Mouse (Mus musculus): ENCODE results near the gene Rcsd1.

DNA sequence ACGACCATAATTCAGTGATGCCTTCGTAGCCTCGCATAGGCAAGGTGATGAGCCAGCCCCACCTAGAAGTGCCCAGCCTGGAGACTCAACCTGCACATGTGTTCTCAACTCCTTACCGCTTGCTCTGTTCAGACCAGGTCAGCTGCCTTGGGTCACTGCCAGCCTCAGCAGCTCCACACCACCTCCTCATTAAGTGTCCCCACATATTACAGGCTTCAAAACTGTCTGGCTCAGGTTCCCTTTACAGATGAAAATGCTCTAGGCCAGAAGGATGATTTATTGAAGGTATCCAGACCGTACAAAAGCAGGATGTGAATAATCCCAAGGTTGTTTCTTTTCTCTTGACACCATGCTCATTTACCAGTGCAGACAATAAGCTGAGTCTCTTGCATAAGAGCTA, 83.7 kb downstream of the Rcsd1 start:
- TF ChIP-seq CTCF (IDR thresholded peaks at IDR 0.05; ENCODE audit: extremely low read depth, insufficient read depth, low read length) (no peak), POLR2A (IDR thresholded peaks at IDR 0.05; ENCODE audit: extremely low read depth, insufficient read depth, low read length) (no peak)
